Mouse (Mus musculus) liver, adult 2 months (tissue): ENCODE measurements around the gene Bcl11a.

Experiments used
- CTCF ChIP-seq: fragments of 200-500 bp; IDR thresholded peaks from 2 replicates; pipeline ENCODE4 v1.5.1; 2011; ENCODE audit warnings: low read depth, low read length, control low read depth
- POLR2A ChIP-seq: fragments of 200-500 bp; IDR thresholded peaks from 2 replicates; pipeline ENCODE4 v1.6.1; 2011; ENCODE audit warnings: low read length, control low read depth; ENCODE audit not compliant: insufficient read depth; ENCODE audit errors: extremely low read depth

DNA sequence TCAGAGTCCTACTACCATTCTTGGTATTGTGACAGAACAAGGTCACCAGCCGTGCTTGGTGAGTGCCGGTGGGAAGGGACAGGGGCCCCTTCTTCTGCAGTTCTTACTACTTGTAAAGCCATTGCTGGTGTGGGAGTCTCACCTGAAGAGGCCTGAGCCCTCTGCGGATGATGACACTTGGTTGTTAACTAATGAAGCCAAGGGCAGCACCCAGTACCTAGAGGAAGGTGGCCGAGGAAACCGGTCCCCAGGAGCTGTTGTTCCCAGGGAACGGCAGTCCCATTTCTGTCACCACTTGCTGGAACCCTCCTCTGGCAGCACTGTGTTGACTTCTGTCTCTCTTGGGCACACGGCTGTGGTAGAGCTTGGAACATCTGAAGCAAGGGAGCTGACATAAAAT is 105.6 kb downstream of the Bcl11a start:
- TF ChIP-seq POLR2A (no peak), CTCF (no peak)
